Mouse (Mus musculus): ENCODE measurements around the gene Slc22a21. TPM values are rescaled to one million over a fixed set of nuclear protein-coding genes. Genes with fewer than 3 reads are reported as not detected.

The Slc22a21 gene
- 1.6 and 2.1 TPM in 2 replicates for polyA plus RNA-seq (2012; rRNA removed)

GRCm38 (mm10) chr11:53979788-53980621, at the start of gene Slc22a21:
Slc22a21 (minus strand) TSS chr11:53980332.

GRCm38 (mm10) chr11:54028044-54028951, 48.2 kb upstream of the Slc22a21 start, which contains the start of gene Slc22a4:
Slc22a4 (minus strand) TSS chr11:54028090.

Other genes with a start within 250 kb of the Slc22a21 start
- gene Irf1, start 210.3 kb downstream of the Slc22a21 start, polyA plus RNA-seq (2012; rRNA removed) = 15.6 and 27.3 TPM in 2 replicates
- 0.34 and 0.63 TPM in 2 replicates for gene Gm17334, start 207.1 kb downstream of the Slc22a21 start, polyA plus RNA-seq (2012; rRNA removed)
- 0.99 and 1.6 TPM in 2 replicates for gene Gm12216, start 121.1 kb downstream of the Slc22a21 start, polyA plus RNA-seq (2012; rRNA removed)
- gene Slc22a5, start 88.7 kb downstream of the Slc22a21 start, polyA plus RNA-seq (2012; rRNA removed) = 6.6 and 9.9 TPM in 2 replicates
- gene Slc22a4, start 47.8 kb upstream of the Slc22a21 start, polyA plus RNA-seq (2012; rRNA removed) = 0.75 and 0.76 TPM in 2 replicates
- gene Pdlim4, start 88.7 kb upstream of the Slc22a21 start, polyA plus RNA-seq (2012; rRNA removed) = 83.1 and 179 TPM in 2 replicates
- gene P4ha2, start 119.8 kb upstream of the Slc22a21 start, polyA plus RNA-seq (2012; rRNA removed) = 8.0 and 8.7 TPM in 2 replicates